Mouse (Mus musculus) kidney, postnatal 14 days (tissue): ENCODE measurements around the gene Gas2.

ENCODE experiments used
- DNase-seq: peaks from one replicate; pipeline ENCODE4 v3.0.0; 2022; ENCODE audit warnings: mixed read lengths

Gas2 gene

GRCm38 (mm10) chr7:51887678-51888567 is 26.1 kb downstream of the Gas2 start:
- DNase-seq = peak; percentile 68

- DNase-seq = no peak
These were observed 27.8 kb downstream of the Gas2 start for GRCm38 (mm10) chr7:51889601-51890000.

- no peak for DNase-seq
These were observed 30.6 kb downstream of the Gas2 start for GRCm38 (mm10) chr7:51892224-51892965.

GRCm38 (mm10) chr7:51893008-51893407 is 31.2 kb downstream of the Gas2 start:
- no peak for DNase-seq

- no peak for DNase-seq
These were observed 32.5 kb downstream of the Gas2 start for GRCm38 (mm10) chr7:51894133-51894801.

- no peak for DNase-seq
These were observed 33.1 kb downstream of the Gas2 start for GRCm38 (mm10) chr7:51894939-51895338.

- no peak for DNase-seq
These were observed 37.3 kb downstream of the Gas2 start for GRCm38 (mm10) chr7:51899066-51899465.

- DNase-seq = no peak
These were observed 51.7 kb downstream of the Gas2 start for GRCm38 (mm10) chr7:51913292-51914050.

- DNase-seq = no peak
These were observed 52.3 kb downstream of the Gas2 start for GRCm38 (mm10) chr7:51914132-51914531.

- no peak for DNase-seq
These were observed 67.1 kb downstream of the Gas2 start for GRCm38 (mm10) chr7:51928761-51929519.

GRCm38 (mm10) chr7:51931217-51931616 is 69.4 kb downstream of the Gas2 start:
- DNase-seq = no peak

GRCm38 (mm10) chr7:51937337-51937736 is 75.5 kb downstream of the Gas2 start:
- no peak for DNase-seq

- DNase-seq = no peak
These were observed 78.6 kb downstream of the Gas2 start for GRCm38 (mm10) chr7:51940461-51940860.

GRCm38 (mm10) chr7:51955424-51956041 is 93.7 kb downstream of the Gas2 start:
- no peak for DNase-seq

- DNase-seq = no peak
These were observed 96.0 kb downstream of the Gas2 start for GRCm38 (mm10) chr7:51957766-51958165.

GRCm38 (mm10) chr7:51960698-51961374 is 99.0 kb downstream of the Gas2 start:
- no peak for DNase-seq

- no peak for DNase-seq
These were observed 100.6 kb downstream of the Gas2 start for GRCm38 (mm10) chr7:51962219-51962952.

GRCm38 (mm10) chr7:51964681-51965080 is 102.9 kb downstream of the Gas2 start:
- DNase-seq = no peak

GRCm38 (mm10) chr7:51967581-51967980 is 105.8 kb downstream of the Gas2 start:
- DNase-seq = no peak

- DNase-seq = no peak
These were observed 107.6 kb downstream of the Gas2 start for GRCm38 (mm10) chr7:51969379-51969778.
